Mouse (Mus musculus): ENCODE data around the gene Pcbp4. TPM values are rescaled to one million over a fixed set of nuclear protein-coding genes. Genes with fewer than 3 reads are reported as not detected.
"Not testable (repeated sequence)": the region's sequence is repeated elsewhere in the genome, so short reads cannot be mapped to it uniquely, and the experiment has no call there.

The Pcbp4 gene
- polyA plus RNA-seq, 1 experiment from 2014 or later, result 222 TPM

DNA sequence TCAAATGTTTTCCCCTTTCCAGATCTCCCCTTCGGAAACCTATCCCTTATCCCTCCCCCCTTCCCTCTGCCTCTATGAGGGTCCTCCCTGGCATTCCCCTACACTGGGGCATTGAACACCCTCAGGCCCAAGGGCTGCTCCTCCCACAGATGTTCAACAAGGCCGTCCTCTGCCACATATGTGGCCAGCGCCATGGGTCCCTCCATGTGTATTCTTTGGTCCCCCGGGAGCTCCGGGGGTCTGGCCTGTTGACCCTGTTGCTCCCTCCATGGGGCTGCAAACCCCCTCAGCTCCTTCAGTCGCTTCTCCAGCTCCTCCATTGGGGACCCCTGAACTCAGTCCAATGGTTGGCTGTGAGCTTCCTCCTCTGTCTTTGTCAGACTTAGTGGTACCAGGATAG lies 34.5 kb downstream of the Pcbp4 start:
- not testable (repeated sequence) for H3K4me2 ChIP-seq; H3K4me1 ChIP-seq; H3K9me3 ChIP-seq (replicated peaks); ATAC-seq (ENCODE audit: low FRiP score); H3K27ac ChIP-seq (replicated peaks); H3K9ac ChIP-seq (replicated peaks); H3K4me3 ChIP-seq (replicated peaks); H3K27me3 ChIP-seq (replicated peaks)
- 90% methylated on average over 6 of the region's 6 CpGs for WGBS
- peaks cover 39% of the 10 kb centered on the region for H3K36me3 ChIP-seq

DNA sequence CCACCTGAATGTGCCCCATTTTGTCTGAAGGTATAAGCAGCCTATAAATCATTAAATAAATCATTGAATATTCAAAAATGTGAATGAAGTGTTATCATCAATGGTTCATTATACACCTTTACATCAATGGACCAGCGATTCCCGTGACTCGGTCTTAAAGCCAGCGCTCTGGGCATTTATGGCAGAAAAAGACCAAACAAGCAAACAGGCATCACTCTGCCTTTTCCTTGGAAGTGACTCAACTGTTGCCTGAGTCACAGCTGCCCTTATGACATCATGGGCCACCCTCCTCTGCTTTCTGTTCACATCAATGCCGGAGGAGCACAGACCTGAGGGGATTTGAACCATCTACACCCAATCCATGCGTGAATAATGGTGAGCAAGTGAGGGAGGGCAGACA lies 46.6 kb downstream of the Pcbp4 start, which contains the start of gene Iqcf1:
Gene Iqcf1, plus strand, starts transcription at position 301 of the 400 bp plus-strand sequence.
- no peak within 1 kb of the TSS for H3K9ac ChIP-seq (replicated peaks)
- H3K27ac ChIP-seq (replicated peaks), result no peak within 1 kb of the TSS
- H3K36me3 ChIP-seq, result no peaks in the 10 kb centered on the region
- no peaks in the 10 kb centered on the region for H3K4me1 ChIP-seq
- no peak within 1 kb of the TSS for H3K4me3 ChIP-seq (replicated peaks)
- no peak for ATAC-seq (ENCODE audit: low FRiP score)
- 94% methylated on average over 6 of the region's 6 CpGs for WGBS
- no peaks in the 10 kb centered on the region for H3K9me3 ChIP-seq (replicated peaks)
- H3K4me2 ChIP-seq, result no peak within 1 kb of the TSS
- H3K27me3 ChIP-seq (replicated peaks), result no peaks in the 10 kb centered on the region

DNA sequence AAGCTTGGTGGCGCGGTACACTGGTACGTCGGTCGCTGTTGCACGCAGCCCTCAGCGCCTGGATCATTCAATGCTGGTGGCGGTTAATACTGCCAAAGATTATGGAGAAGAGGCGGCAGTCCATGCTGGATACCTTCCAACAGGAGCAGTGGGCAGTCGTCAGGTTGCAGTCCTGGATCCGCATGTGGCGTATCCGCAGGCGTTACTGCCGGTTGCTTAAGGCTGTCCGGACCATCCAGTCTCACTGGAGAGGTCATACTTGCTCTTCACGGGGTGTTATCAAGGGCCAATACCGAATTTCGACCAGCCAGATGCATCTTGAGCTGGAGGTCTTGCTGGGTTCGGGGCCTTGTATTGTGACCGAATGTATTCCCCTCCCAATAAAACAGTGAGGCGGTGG lies 48.8 kb downstream of the Pcbp4 start:
- H3K4me3 ChIP-seq (replicated peaks), result no peak overlapping the region
- whole genome bisulfite sequencing, result 90% methylated on average over 22 of the region's 22 CpGs
- no peaks in the 10 kb centered on the region for H3K4me1 ChIP-seq
- H3K27me3 ChIP-seq (replicated peaks), result no peaks in the 10 kb centered on the region
- no peak for ATAC-seq (ENCODE audit: low FRiP score)
- H3K27ac ChIP-seq (replicated peaks), result no peak overlapping the region
- H3K9me3 ChIP-seq (replicated peaks), result no peaks in the 10 kb centered on the region
- no peak overlapping the region for H3K9ac ChIP-seq (replicated peaks)
- no peaks in the 10 kb centered on the region for H3K36me3 ChIP-seq
- no peak overlapping the region for H3K4me2 ChIP-seq

DNA sequence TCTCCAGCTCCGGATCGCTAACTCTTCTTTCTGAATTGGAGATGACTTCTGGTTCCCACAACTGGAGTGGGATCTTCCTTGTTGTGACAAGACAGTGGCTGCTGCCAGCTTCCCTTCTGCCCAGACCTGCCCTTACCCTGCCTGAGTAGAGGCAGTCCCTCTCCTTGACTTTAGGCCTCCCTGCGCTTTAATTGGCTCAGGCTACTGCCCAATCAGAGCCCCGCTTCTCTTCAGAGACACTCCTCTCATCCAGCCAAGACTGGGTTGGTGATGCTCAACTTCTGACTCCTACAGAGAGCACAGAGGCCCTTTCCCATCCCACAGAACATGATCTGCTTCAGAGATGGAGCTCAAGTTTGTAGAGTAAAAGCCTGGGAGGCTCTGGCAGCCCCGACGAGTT lies 51.2 kb downstream of the Pcbp4 start:
- no peak overlapping the region for H3K9ac ChIP-seq (replicated peaks)
- H3K4me1 ChIP-seq, result no peaks in the 10 kb centered on the region
- no peaks in the 10 kb centered on the region for H3K27me3 ChIP-seq (replicated peaks)
- H3K36me3 ChIP-seq, result no peaks in the 10 kb centered on the region
- 75% methylated on average over 6 of the region's 6 CpGs for WGBS
- H3K4me2 ChIP-seq, result no peak overlapping the region
- no peaks in the 10 kb centered on the region for H3K9me3 ChIP-seq (replicated peaks)
- no peak for ATAC-seq (ENCODE audit: low FRiP score)
- H3K4me3 ChIP-seq (replicated peaks), result no peak overlapping the region
- H3K27ac ChIP-seq (replicated peaks), result no peak overlapping the region

DNA sequence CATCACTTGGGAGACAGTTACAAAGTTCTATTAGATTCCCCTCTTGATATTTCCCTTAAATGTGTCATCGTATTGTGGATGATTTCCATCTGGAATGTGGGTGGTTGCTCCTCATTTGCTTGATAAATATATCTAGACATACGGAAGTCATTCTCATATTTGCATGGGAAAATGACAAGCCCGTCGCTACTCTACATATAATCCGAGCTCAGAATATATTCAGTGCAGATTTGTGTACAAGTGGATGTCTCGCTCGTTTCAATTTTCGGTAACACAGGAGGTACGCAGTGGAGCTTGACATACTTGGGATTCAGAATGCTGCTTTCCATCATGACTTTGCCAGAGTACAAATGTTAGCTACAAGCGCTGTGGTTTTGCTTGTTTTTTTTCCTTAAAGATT lies 56.3 kb downstream of the Pcbp4 start:
- ATAC-seq (ENCODE audit: low FRiP score), result no peak
- H3K4me2 ChIP-seq, result no peak overlapping the region
- H3K27ac ChIP-seq (replicated peaks), result no peak overlapping the region
- no peak overlapping the region for H3K4me3 ChIP-seq (replicated peaks)
- H3K4me1 ChIP-seq, result no peaks in the 10 kb centered on the region
- WGBS, result 90% methylated on average over 10 of the region's 10 CpGs
- no peaks in the 10 kb centered on the region for H3K9me3 ChIP-seq (replicated peaks)
- no peaks in the 10 kb centered on the region for H3K27me3 ChIP-seq (replicated peaks)
- no peaks in the 10 kb centered on the region for H3K36me3 ChIP-seq
- H3K9ac ChIP-seq (replicated peaks), result no peak overlapping the region

DNA sequence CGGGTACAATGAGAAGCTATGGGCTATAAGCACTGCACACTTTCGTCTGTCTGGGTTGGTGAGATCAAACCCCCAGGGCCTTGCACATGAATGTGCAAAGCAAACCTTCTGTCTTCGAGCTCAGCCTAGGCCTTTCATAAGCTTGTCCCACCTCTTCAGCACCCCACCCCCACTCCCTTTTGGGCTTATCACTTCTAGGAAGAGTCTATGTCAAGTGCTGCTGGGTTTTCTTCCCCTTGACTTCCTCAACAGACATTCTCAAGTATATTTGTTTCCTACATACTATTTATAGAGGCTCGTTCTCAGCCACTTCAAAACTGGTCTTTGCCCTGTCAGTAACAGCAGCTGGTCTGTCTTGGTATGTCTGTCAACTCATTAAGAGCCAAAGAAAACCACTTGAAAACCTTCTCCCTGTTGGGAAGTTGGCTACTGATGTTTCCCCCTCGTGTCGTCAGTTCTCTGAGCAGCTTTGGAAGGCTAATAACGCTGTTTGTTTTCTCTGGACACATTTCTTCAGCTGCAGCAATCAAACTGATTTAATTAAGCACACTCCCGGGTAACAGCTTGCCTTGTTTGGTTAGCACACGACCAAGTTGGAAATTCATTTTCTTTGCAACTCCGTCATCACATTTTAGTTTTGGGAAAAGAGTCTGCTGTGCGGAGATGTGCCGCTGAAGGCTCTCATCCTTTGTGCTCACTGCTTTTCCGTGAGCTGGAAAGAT lies 59.8 kb downstream of the Pcbp4 start:
- no peaks in the 10 kb centered on the region for H3K4me1 ChIP-seq
- ATAC-seq (ENCODE audit: low FRiP score), result no peak
- H3K9me3 ChIP-seq (replicated peaks), result no peaks in the 10 kb centered on the region
- H3K4me2 ChIP-seq, result no peak overlapping the region
- no peak overlapping the region for H3K27ac ChIP-seq (replicated peaks)
- no peak overlapping the region for H3K4me3 ChIP-seq (replicated peaks)
- H3K9ac ChIP-seq (replicated peaks), result no peak overlapping the region
- no peaks in the 10 kb centered on the region for H3K36me3 ChIP-seq
- WGBS, result 55% methylated on average over 13 of the region's 13 CpGs
- no peaks in the 10 kb centered on the region for H3K27me3 ChIP-seq (replicated peaks)

DNA sequence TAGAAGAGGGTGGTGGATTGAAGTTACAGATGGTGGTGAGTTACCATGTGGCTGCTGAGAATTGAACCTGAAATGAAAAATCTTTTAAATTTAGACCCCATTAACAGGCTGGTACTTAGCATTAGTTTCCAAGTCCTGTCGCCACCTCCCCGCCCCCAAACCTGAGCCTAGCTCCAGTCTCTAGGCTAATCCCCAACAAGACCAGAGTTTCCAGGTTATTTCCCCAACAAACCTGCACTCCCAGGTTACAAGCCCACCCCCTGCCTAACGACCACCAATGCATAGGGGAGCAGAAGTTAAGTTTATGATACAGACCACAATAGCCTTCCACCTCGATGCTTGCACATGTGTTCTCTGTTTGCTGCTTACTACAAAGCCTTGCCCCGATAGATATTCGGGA lies 60.5 kb downstream of the Pcbp4 start:
- H3K27me3 ChIP-seq (replicated peaks), result no peaks in the 10 kb centered on the region
- WGBS, result 73% methylated on average over 6 of the region's 6 CpGs
- no peak overlapping the region for H3K4me3 ChIP-seq (replicated peaks)
- no peak overlapping the region for H3K4me2 ChIP-seq
- no peaks in the 10 kb centered on the region for H3K36me3 ChIP-seq
- no peaks in the 10 kb centered on the region for H3K9me3 ChIP-seq (replicated peaks)
- H3K27ac ChIP-seq (replicated peaks), result no peak overlapping the region
- no peaks in the 10 kb centered on the region for H3K4me1 ChIP-seq
- ATAC-seq (ENCODE audit: low FRiP score), result no peak
- H3K9ac ChIP-seq (replicated peaks), result no peak overlapping the region

Other genes with a start within 250 kb of the Pcbp4 start
- gene Tlr9, start 230.7 kb upstream of the Pcbp4 start, polyA plus RNA-seq (2015; fragmentation: Nextera tagmentation; extraction: Ambion mirVana), result 0.05 TPM in 1 of 2 replicates, not detected in the other
- gene Alas1, start 204.6 kb upstream of the Pcbp4 start, polyA plus RNA-seq (2015; fragmentation: Nextera tagmentation; extraction: Ambion mirVana), result 105 and 107 TPM in 2 replicates
- 7.0 and 13.3 TPM in 2 replicates for gene Poc1a, start 172.2 kb upstream of the Pcbp4 start, polyA plus RNA-seq (2015; fragmentation: Nextera tagmentation; extraction: Ambion mirVana)
- gene Dusp7, start 84.7 kb upstream of the Pcbp4 start, polyA plus RNA-seq (2015; fragmentation: Nextera tagmentation; extraction: Ambion mirVana), result 13.9 and 16.4 TPM in 2 replicates
- 656 and 712 TPM in 2 replicates for gene Rpl29, start 23.8 kb upstream of the Pcbp4 start, polyA plus RNA-seq (2015; fragmentation: Nextera tagmentation; extraction: Ambion mirVana)
- gene Acy1, start 15.0 kb upstream of the Pcbp4 start, polyA plus RNA-seq (2015; fragmentation: Nextera tagmentation; extraction: Ambion mirVana), result 20.5 and 24.9 TPM in 2 replicates
- 10.0 and 13.6 TPM in 2 replicates for gene Abhd14b, start 5.8 kb upstream of the Pcbp4 start, polyA plus RNA-seq (2015; fragmentation: Nextera tagmentation; extraction: Ambion mirVana)
- 73.2 and 77.0 TPM in 2 replicates for gene Abhd14a, start 5.6 kb upstream of the Pcbp4 start, polyA plus RNA-seq (2015; fragmentation: Nextera tagmentation; extraction: Ambion mirVana)
- gene Gpr62, start 12.6 kb downstream of the Pcbp4 start, polyA plus RNA-seq (2015; fragmentation: Nextera tagmentation; extraction: Ambion mirVana), result 1.1 and 1.4 TPM in 2 replicates
- gene Rrp9, start 22.7 kb downstream of the Pcbp4 start, polyA plus RNA-seq (2015; fragmentation: Nextera tagmentation; extraction: Ambion mirVana), result 46.4 and 47.8 TPM in 2 replicates
- 0.86 and 3.6 TPM in 2 replicates for gene Parp3, start 23.7 kb downstream of the Pcbp4 start, polyA plus RNA-seq (2015; fragmentation: Nextera tagmentation; extraction: Ambion mirVana)
- not detected in 2 replicates for gene Iqcf1, start 46.7 kb downstream of the Pcbp4 start, polyA plus RNA-seq (2015; fragmentation: Nextera tagmentation; extraction: Ambion mirVana)
- not detected in 2 replicates for gene Iqcf5, start 61.3 kb downstream of the Pcbp4 start, polyA plus RNA-seq (2015; fragmentation: Nextera tagmentation; extraction: Ambion mirVana)
- gene Iqcf3, start 108.3 kb downstream of the Pcbp4 start, polyA plus RNA-seq (2015; fragmentation: Nextera tagmentation; extraction: Ambion mirVana), result not detected in 2 replicates
- gene Iqcf4, start 117.7 kb downstream of the Pcbp4 start, polyA plus RNA-seq (2015; fragmentation: Nextera tagmentation; extraction: Ambion mirVana), result not detected in 2 replicates
- gene Iqcf6, start 173.3 kb downstream of the Pcbp4 start, polyA plus RNA-seq (2015; fragmentation: Nextera tagmentation; extraction: Ambion mirVana), result not detected in 2 replicates
- 4.9 and 6.4 TPM in 2 replicates for gene Grm2, start 202.8 kb downstream of the Pcbp4 start, polyA plus RNA-seq (2015; fragmentation: Nextera tagmentation; extraction: Ambion mirVana)
- 72.2 and 83.3 TPM in 2 replicates for gene Tex264, start 232.6 kb downstream of the Pcbp4 start, polyA plus RNA-seq (2015; fragmentation: Nextera tagmentation; extraction: Ambion mirVana)